Mouse (Mus musculus) testis, adult 2 months (tissue): ENCODE measurements around the gene Gm11168.
"Not testable (repeated sequence)": the region's sequence is repeated elsewhere in the genome, so short reads cannot be mapped to it uniquely, and the experiment has no call there.

Experiments
- CTCF ChIP-seq: fragments of 200-500 bp; IDR thresholded peaks from 2 replicates; pipeline ENCODE4 v1.5.1; 2012; ENCODE audit warnings: low read depth, mild to moderate bottlenecking, inconsistent platforms, low read length, moderate library complexity; ENCODE audit not compliant: control insufficient read depth, insufficient read depth, insufficient replicate concordance
- POLR2A ChIP-seq: fragments of 200-500 bp; IDR thresholded peaks from 2 replicates; pipeline ENCODE4 v1.6.1; 2012; ENCODE audit warnings: low read depth, mild to moderate bottlenecking, inconsistent platforms, low read length, moderate library complexity; ENCODE audit not compliant: control insufficient read depth

- TF ChIP-seq POLR2A, CTCF: not testable (repeated sequence)
Observed at GRCm38 (mm10) chr9:3023985-3024648, 21.0 kb downstream of the Gm11168 start.
